Mouse (Mus musculus): ENCODE measurements around the gene Ybx1.

DNA sequence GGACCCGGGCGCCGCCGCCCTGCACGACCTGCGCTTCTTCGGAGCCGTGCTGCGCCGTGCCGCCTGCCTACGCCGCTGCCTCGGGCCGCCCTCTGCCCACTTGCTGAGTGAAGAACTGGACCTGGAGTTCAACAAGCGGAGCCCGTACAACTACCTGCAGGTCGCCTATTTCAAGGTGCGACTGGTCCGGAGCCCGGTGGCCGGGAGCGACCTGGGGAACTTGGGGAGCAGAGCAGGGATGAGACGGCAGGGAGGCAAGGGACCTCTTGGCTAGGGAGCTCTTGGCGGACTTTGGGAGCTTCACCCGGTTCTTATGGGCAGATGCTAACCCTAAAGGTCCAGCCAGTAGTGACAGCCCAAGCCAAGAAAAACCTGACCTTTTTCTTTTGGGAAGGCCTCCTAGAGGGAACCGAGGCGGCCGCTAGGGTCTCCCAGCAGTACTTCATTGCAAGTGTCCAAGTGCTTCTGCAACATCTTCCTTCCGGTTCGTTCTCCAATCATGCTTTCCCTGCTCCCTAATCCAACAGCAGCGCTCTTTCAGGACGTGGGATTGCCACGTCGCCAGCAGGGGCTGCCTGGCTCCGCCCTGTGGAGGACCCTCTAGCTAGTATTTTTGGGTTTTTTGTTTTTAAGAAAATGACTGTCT is 61.0 kb downstream of the Ybx1 start:
- no peak for TF ChIP-seq CTCF (IDR thresholded peaks at IDR 0.05; ENCODE audit: extremely low read depth, insufficient read depth, insufficient read length, insufficient replicate concordance)
- TF ChIP-seq POLR2A (IDR thresholded peaks at IDR 0.05; ENCODE audit: low read depth, low read length), result no peak
